Mouse (Mus musculus): Measurements from ENCODE around the gene Dmpk. TPM values are rescaled to one million over a fixed set of nuclear protein-coding genes. Genes with fewer than 3 reads are reported as not detected.

Dmpk gene
- total and polyA plus RNA-seq, 2 experiments from 2014 or later: 98.5 to 253 TPM

DNA sequence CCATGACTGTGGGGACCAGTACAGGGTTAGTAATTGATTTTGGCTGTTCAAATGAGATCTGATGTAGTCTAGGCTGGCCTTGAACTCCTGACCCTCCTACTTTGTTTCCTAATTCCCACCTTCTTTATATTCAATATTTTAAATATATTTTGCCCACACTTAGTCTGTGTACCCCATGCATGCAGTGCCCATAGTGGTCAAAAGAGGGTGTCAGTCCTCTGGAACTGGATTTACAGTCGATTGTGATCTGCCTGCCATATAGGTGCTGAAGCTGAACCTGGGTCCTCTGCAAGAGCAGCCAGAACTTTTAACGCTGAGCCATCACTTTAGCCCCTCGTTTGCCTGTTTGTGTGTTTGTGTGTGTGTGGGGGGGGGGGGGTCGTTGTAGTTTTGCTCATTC lies 47.0 kb downstream of the Dmpk start:
- Histone ChIP-seq H3K27me3 (ENCODE audit: control insufficient read depth, insufficient read depth, low read length) (no peaks in the 10 kb centered on the region), H3K4me3 (ENCODE audit: low read depth, low read length) (peak overlapping the region; percentile 35), H3K27ac (ENCODE audit: low read depth) (peak overlapping the region; percentile 83), H3K36me3 (replicated peaks; ENCODE audit: control insufficient read depth, insufficient read depth, low read length) (peaks cover 9% of the 10 kb centered on the region), H3K4me1 (ENCODE audit: control insufficient read depth, insufficient read depth) (peaks cover 5% of the 10 kb centered on the region; the same call in 1 of the 2 replicates), H3K9ac (replicated peaks; ENCODE audit: low read depth, low read length) (peak overlapping the region; percentile 38; the same call in 1 of the 2 replicates), H3K9me3 (replicated peaks; ENCODE audit: control insufficient read depth, low read length) (no peaks in the 10 kb centered on the region), H3K4me2 (ENCODE audit: low read depth, low read length) (peak overlapping the region; percentile 72)
- 12% methylated on average over 4 of the region's 4 CpGs for WGBS
- ATAC-seq (ENCODE audit: insufficient read depth, low read depth) (no peak), DNase-seq (ENCODE audit: low spot score) (no peak)
- TF ChIP-seq EP300 (IDR thresholded peaks at IDR 0.05; ENCODE audit: low read depth) (no peak), CTCF (IDR thresholded peaks at IDR 0.05; ENCODE audit: low read depth) (no peak)

DNA sequence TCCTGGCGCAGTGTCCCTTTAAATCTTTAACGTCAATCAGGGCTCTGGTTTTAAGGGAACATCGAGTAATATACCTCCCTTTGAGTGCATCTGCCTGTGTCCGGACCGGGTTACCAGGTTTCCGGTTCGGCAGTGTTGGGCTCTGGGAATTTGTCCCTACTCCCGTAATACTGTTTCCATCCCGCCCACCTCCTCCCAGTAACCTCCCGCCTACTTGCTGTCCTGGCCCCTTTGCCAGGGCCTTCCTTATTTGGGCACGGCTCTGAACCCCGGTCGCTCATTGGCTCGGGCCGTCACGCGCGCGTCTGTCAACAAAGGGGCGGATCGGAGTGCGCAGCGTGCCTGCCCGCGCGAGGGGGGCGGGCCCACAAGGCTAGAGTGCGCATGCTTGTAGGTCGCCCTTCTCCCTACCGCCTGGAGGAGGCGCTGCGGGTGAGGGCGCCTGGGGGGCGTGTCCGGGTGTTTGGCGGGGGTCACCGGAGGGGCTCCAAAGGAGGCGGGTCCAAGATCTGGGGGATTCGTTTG lies 47.7 kb downstream of the Dmpk start:
- Histone ChIP-seq H3K27me3 (ENCODE audit: control insufficient read depth, insufficient read depth, low read length) (no peaks in the 10 kb centered on the region), H3K4me2 (ENCODE audit: low read depth, low read length) (peak overlapping the region; percentile 72), H3K36me3 (replicated peaks; ENCODE audit: control insufficient read depth, insufficient read depth, low read length) (peaks cover 16% of the 10 kb centered on the region), H3K27ac (ENCODE audit: low read depth) (peak overlapping the region; percentile 83), H3K4me3 (ENCODE audit: low read depth, low read length) (peak overlapping the region; percentile 52), H3K9ac (replicated peaks; ENCODE audit: low read depth, low read length) (peak overlapping the region; percentile 50; the same call in 1 of the 2 replicates), H3K9me3 (replicated peaks; ENCODE audit: control insufficient read depth, low read length) (no peaks in the 10 kb centered on the region), H3K4me1 (ENCODE audit: control insufficient read depth, insufficient read depth) (peaks cover 5% of the 10 kb centered on the region; the same call in 1 of the 2 replicates)
- DNase-seq (ENCODE audit: low spot score) (peak; percentile 100), ATAC-seq (ENCODE audit: insufficient read depth, low read depth) (peak; percentile 99)
- peak; percentile 89 for TF ChIP-seq CTCF (IDR thresholded peaks at IDR 0.05; ENCODE audit: low read depth)
- TF ChIP-seq EP300 (IDR thresholded peaks at IDR 0.05; ENCODE audit: low read depth): peak; percentile 93
- under 1% methylated on average over 39 of the region's 39 CpGs for WGBS

DNA sequence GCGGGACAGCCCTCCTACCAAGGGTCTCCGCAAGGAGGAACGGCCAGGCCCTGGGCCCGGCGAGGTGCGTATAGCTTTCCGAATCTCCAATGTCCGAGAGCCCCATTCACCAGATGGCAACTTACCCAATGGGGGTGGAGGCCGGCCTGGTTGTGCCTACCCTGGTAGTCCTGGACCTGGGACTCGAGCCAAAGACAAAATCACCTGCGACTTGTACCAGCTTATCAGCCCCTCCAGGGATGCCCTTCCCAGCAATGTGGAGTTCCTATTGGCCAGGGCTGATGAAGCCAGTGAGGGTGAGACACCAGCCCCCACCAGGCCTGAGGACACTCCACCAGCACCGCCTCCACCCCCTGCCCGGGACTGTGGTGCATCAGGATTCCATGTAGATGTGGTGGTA lies 52.5 kb downstream of the Dmpk start:
- Histone ChIP-seq H3K36me3 (replicated peaks; ENCODE audit: control insufficient read depth, insufficient read depth, low read length) (peaks cover 51% of the 10 kb centered on the region), H3K4me2 (ENCODE audit: low read depth, low read length) (no peak overlapping the region), H3K27me3 (ENCODE audit: control insufficient read depth, insufficient read depth, low read length) (no peaks in the 10 kb centered on the region), H3K4me3 (ENCODE audit: low read depth, low read length) (no peak overlapping the region), H3K9ac (replicated peaks; ENCODE audit: low read depth, low read length) (no peak overlapping the region), H3K27ac (ENCODE audit: low read depth) (no peak overlapping the region), H3K9me3 (replicated peaks; ENCODE audit: control insufficient read depth, low read length) (no peaks in the 10 kb centered on the region), H3K4me1 (ENCODE audit: control insufficient read depth, insufficient read depth) (peaks cover 5% of the 10 kb centered on the region; the same call in 1 of the 2 replicates)
- ATAC-seq (ENCODE audit: insufficient read depth, low read depth): no peak
- WGBS: 89% methylated on average over 13 of the region's 13 CpGs
- TF ChIP-seq EP300 (IDR thresholded peaks at IDR 0.05; ENCODE audit: low read depth) (no peak), CTCF (IDR thresholded peaks at IDR 0.05; ENCODE audit: low read depth) (no peak)
- DNase-seq (ENCODE audit: low spot score): no peak

GRCm38 (mm10) chr7:19136673-19137334 lies 53.2 kb downstream of the Dmpk start:
- no peak for DNase-seq (ENCODE audit: low spot score)

GRCm38 (mm10) chr7:19137380-19137779 lies 53.7 kb downstream of the Dmpk start:
- Histone ChIP-seq H3K27ac (ENCODE audit: low read depth) (no peak overlapping the region), H3K9ac (replicated peaks; ENCODE audit: low read depth, low read length) (no peak overlapping the region), H3K9me3 (replicated peaks; ENCODE audit: control insufficient read depth, low read length) (no peaks in the 10 kb centered on the region), H3K4me1 (ENCODE audit: control insufficient read depth, insufficient read depth) (no peaks in the 10 kb centered on the region), H3K27me3 (ENCODE audit: control insufficient read depth, insufficient read depth, low read length) (no peaks in the 10 kb centered on the region), H3K4me2 (ENCODE audit: low read depth, low read length) (no peak overlapping the region), H3K4me3 (ENCODE audit: low read depth, low read length) (no peak overlapping the region), H3K36me3 (replicated peaks; ENCODE audit: control insufficient read depth, insufficient read depth, low read length) (peaks cover 51% of the 10 kb centered on the region)
- TF ChIP-seq CTCF (IDR thresholded peaks at IDR 0.05; ENCODE audit: low read depth): peak; percentile 53
- no peak for TF ChIP-seq EP300 (IDR thresholded peaks at IDR 0.05; ENCODE audit: low read depth)
- WGBS: 38% methylated on average over 5 of the region's 5 CpGs
- no peak for ATAC-seq (ENCODE audit: insufficient read depth, low read depth)
- no peak for DNase-seq (ENCODE audit: low spot score)

More at GRCm38 (mm10) chr7:19136673-19137334, 53.2 kb downstream of the Dmpk start:
- Histone ChIP-seq H3K4me1 (ENCODE audit: control insufficient read depth, insufficient read depth) (peaks cover 4% of the 10 kb centered on the region; the same call in 1 of the 2 replicates), H3K27ac (ENCODE audit: low read depth) (no peak overlapping the region), H3K9ac (replicated peaks; ENCODE audit: low read depth, low read length) (no peak overlapping the region), H3K27me3 (ENCODE audit: control insufficient read depth, insufficient read depth, low read length) (no peaks in the 10 kb centered on the region), H3K4me2 (ENCODE audit: low read depth, low read length) (no peak overlapping the region), H3K36me3 (replicated peaks; ENCODE audit: control insufficient read depth, insufficient read depth, low read length) (peaks cover 51% of the 10 kb centered on the region), H3K4me3 (ENCODE audit: low read depth, low read length) (no peak overlapping the region), H3K9me3 (replicated peaks; ENCODE audit: control insufficient read depth, low read length) (no peaks in the 10 kb centered on the region)
- no peak for ATAC-seq (ENCODE audit: insufficient read depth, low read depth)
- TF ChIP-seq EP300 (IDR thresholded peaks at IDR 0.05; ENCODE audit: low read depth): no peak
- TF ChIP-seq CTCF (IDR thresholded peaks at IDR 0.05; ENCODE audit: low read depth): no peak
- WGBS: 88% methylated on average over 38 of the region's 38 CpGs

Small RNA genes within 50 kb of the gene (microRNA-seq; reads per million reads assigned to microRNA genes)
- gene Mir3100: 2.9 reads per million, percentile 12 among the genes with 10 or more reads in this experiment

Other genes starting within 250 kb of the Dmpk start
- 0.34 and 3.0 TPM in 2 replicates for gene Mill2, start 243.9 kb upstream of the Dmpk start, total RNA-seq (2014; rRNA removed; ENCODE audit: low replicate concordance)
- gene Mill2, start 243.9 kb upstream of the Dmpk start, polyA plus RNA-seq (2015; fragmentation: Nextera tagmentation; extraction: Ambion mirVana): 0.86 and 1.2 TPM in 2 replicates
- gene Pglyrp1, start 212.5 kb upstream of the Dmpk start, total RNA-seq (2014; rRNA removed; ENCODE audit: low replicate concordance): 1.4 TPM in 1 of 2 replicates, not detected in the other
- gene Pglyrp1, start 212.5 kb upstream of the Dmpk start, polyA plus RNA-seq (2015; fragmentation: Nextera tagmentation; extraction: Ambion mirVana): 1.8 and 6.9 TPM in 2 replicates
- 26.9 and 30.9 TPM in 2 replicates for gene Ccdc61, start 173.4 kb upstream of the Dmpk start, total RNA-seq (2014; rRNA removed; ENCODE audit: low replicate concordance)
- 12.7 and 15.5 TPM in 2 replicates for gene Ccdc61, start 173.4 kb upstream of the Dmpk start, polyA plus RNA-seq (2015; fragmentation: Nextera tagmentation; extraction: Ambion mirVana)
- gene Nova2, start 158.0 kb upstream of the Dmpk start, total RNA-seq (2014; rRNA removed; ENCODE audit: low replicate concordance): 0.61 and 1.3 TPM in 2 replicates
- gene Nova2, start 158.0 kb upstream of the Dmpk start, polyA plus RNA-seq (2015; fragmentation: Nextera tagmentation; extraction: Ambion mirVana): 0.37 and 0.41 TPM in 2 replicates
- gene Nanos2, start 96.4 kb upstream of the Dmpk start, total RNA-seq (2014; rRNA removed; ENCODE audit: low replicate concordance): not detected in 2 replicates
- gene Nanos2, start 96.4 kb upstream of the Dmpk start, polyA plus RNA-seq (2015; fragmentation: Nextera tagmentation; extraction: Ambion mirVana): not detected in 2 replicates
- 0.08 and 0.34 TPM in 2 replicates for gene Mypop, start 92.6 kb upstream of the Dmpk start, total RNA-seq (2014; rRNA removed; ENCODE audit: low replicate concordance)
- 0.79 and 1.2 TPM in 2 replicates for gene Mypop, start 92.6 kb upstream of the Dmpk start, polyA plus RNA-seq (2015; fragmentation: Nextera tagmentation; extraction: Ambion mirVana)
- 50.0 and 51.3 TPM in 2 replicates for gene Irf2bp1, start 79.8 kb upstream of the Dmpk start, total RNA-seq (2014; rRNA removed; ENCODE audit: low replicate concordance)
- 7.1 and 7.3 TPM in 2 replicates for gene Irf2bp1, start 79.8 kb upstream of the Dmpk start, polyA plus RNA-seq (2015; fragmentation: Nextera tagmentation; extraction: Ambion mirVana)
- not detected in 2 replicates for gene Foxa3, start 60.3 kb upstream of the Dmpk start, total RNA-seq (2014; rRNA removed; ENCODE audit: low replicate concordance)
- 0.11 TPM in 1 of 2 replicates, not detected in the other for gene Foxa3, start 60.3 kb upstream of the Dmpk start, polyA plus RNA-seq (2015; fragmentation: Nextera tagmentation; extraction: Ambion mirVana)
- 68.8 and 72.0 TPM in 2 replicates for gene Sympk, start 59.5 kb upstream of the Dmpk start, total RNA-seq (2014; rRNA removed; ENCODE audit: low replicate concordance)
- 14.6 and 16.7 TPM in 2 replicates for gene Sympk, start 59.5 kb upstream of the Dmpk start, polyA plus RNA-seq (2015; fragmentation: Nextera tagmentation; extraction: Ambion mirVana)
- not detected in 2 replicates for gene Rsph6a, start 29.2 kb upstream of the Dmpk start, total RNA-seq (2014; rRNA removed; ENCODE audit: low replicate concordance)
- not detected in 2 replicates for gene Rsph6a, start 29.2 kb upstream of the Dmpk start, polyA plus RNA-seq (2015; fragmentation: Nextera tagmentation; extraction: Ambion mirVana)
- gene Dmwd, start 7.6 kb upstream of the Dmpk start, total RNA-seq (2014; rRNA removed; ENCODE audit: low replicate concordance): 71.6 and 76.4 TPM in 2 replicates
- 10.6 and 10.9 TPM in 2 replicates for gene Dmwd, start 7.6 kb upstream of the Dmpk start, polyA plus RNA-seq (2015; fragmentation: Nextera tagmentation; extraction: Ambion mirVana)
- 19.0 and 21.0 TPM in 2 replicates for gene Six5, start 10.7 kb downstream of the Dmpk start, total RNA-seq (2014; rRNA removed; ENCODE audit: low replicate concordance)
- gene Six5, start 10.7 kb downstream of the Dmpk start, polyA plus RNA-seq (2015; fragmentation: Nextera tagmentation; extraction: Ambion mirVana): 3.8 and 4.0 TPM in 2 replicates
- gene Gm4969, start 34.5 kb downstream of the Dmpk start, total RNA-seq (2014; rRNA removed; ENCODE audit: low replicate concordance): 0.19 and 0.69 TPM in 2 replicates
- gene Gm4969, start 34.5 kb downstream of the Dmpk start, polyA plus RNA-seq (2015; fragmentation: Nextera tagmentation; extraction: Ambion mirVana): 0.21 and 0.38 TPM in 2 replicates
- gene Fbxo46, start 36.0 kb downstream of the Dmpk start, total RNA-seq (2014; rRNA removed; ENCODE audit: low replicate concordance): 13.1 and 13.2 TPM in 2 replicates
- 4.9 and 6.2 TPM in 2 replicates for gene Fbxo46, start 36.0 kb downstream of the Dmpk start, polyA plus RNA-seq (2015; fragmentation: Nextera tagmentation; extraction: Ambion mirVana)
- gene Qpctl, start 65.4 kb downstream of the Dmpk start, total RNA-seq (2014; rRNA removed; ENCODE audit: low replicate concordance): 4.4 and 4.9 TPM in 2 replicates
- 7.3 and 7.9 TPM in 2 replicates for gene Qpctl, start 65.4 kb downstream of the Dmpk start, polyA plus RNA-seq (2015; fragmentation: Nextera tagmentation; extraction: Ambion mirVana)
- 43.5 and 45.6 TPM in 2 replicates for gene Snrpd2, start 65.9 kb downstream of the Dmpk start, total RNA-seq (2014; rRNA removed; ENCODE audit: low replicate concordance)
- 84.9 and 89.8 TPM in 2 replicates for gene Snrpd2, start 65.9 kb downstream of the Dmpk start, polyA plus RNA-seq (2015; fragmentation: Nextera tagmentation; extraction: Ambion mirVana)
- 24.9 and 27.6 TPM in 2 replicates for gene Gipr, start 82.3 kb downstream of the Dmpk start, total RNA-seq (2014; rRNA removed; ENCODE audit: low replicate concordance)
- 5.4 and 7.0 TPM in 2 replicates for gene Gipr, start 82.3 kb downstream of the Dmpk start, polyA plus RNA-seq (2015; fragmentation: Nextera tagmentation; extraction: Ambion mirVana)
- gene Eml2, start 92.6 kb downstream of the Dmpk start, total RNA-seq (2014; rRNA removed; ENCODE audit: low replicate concordance): 34.8 and 58.9 TPM in 2 replicates
- 23.7 and 26.8 TPM in 2 replicates for gene Eml2, start 92.6 kb downstream of the Dmpk start, polyA plus RNA-seq (2015; fragmentation: Nextera tagmentation; extraction: Ambion mirVana)
- 3.5 and 10.6 TPM in 2 replicates for gene Gpr4, start 128.7 kb downstream of the Dmpk start, total RNA-seq (2014; rRNA removed; ENCODE audit: low replicate concordance)
- 3.6 TPM in 2 replicates for gene Gpr4, start 128.7 kb downstream of the Dmpk start, polyA plus RNA-seq (2015; fragmentation: Nextera tagmentation; extraction: Ambion mirVana)
- 52.9 and 56.4 TPM in 2 replicates for gene Opa3, start 144.5 kb downstream of the Dmpk start, total RNA-seq (2014; rRNA removed; ENCODE audit: low replicate concordance)
- 37.6 and 40.5 TPM in 2 replicates for gene Opa3, start 144.5 kb downstream of the Dmpk start, polyA plus RNA-seq (2015; fragmentation: Nextera tagmentation; extraction: Ambion mirVana)
- 115 and 127 TPM in 2 replicates for gene Vasp, start 188.0 kb downstream of the Dmpk start, total RNA-seq (2014; rRNA removed; ENCODE audit: low replicate concordance)
- 67.7 and 72.2 TPM in 2 replicates for gene Vasp, start 188.0 kb downstream of the Dmpk start, polyA plus RNA-seq (2015; fragmentation: Nextera tagmentation; extraction: Ambion mirVana)
- not detected in 2 replicates for gene Ppm1n, start 196.2 kb downstream of the Dmpk start, total RNA-seq (2014; rRNA removed; ENCODE audit: low replicate concordance)
- gene Ppm1n, start 196.2 kb downstream of the Dmpk start, polyA plus RNA-seq (2015; fragmentation: Nextera tagmentation; extraction: Ambion mirVana): 0.47 and 0.56 TPM in 2 replicates
- gene Rtn2, start 198.8 kb downstream of the Dmpk start, total RNA-seq (2014; rRNA removed; ENCODE audit: low replicate concordance): 80.7 and 108 TPM in 2 replicates
- 51.7 and 53.6 TPM in 2 replicates for gene Rtn2, start 198.8 kb downstream of the Dmpk start, polyA plus RNA-seq (2015; fragmentation: Nextera tagmentation; extraction: Ambion mirVana)
- 0.39 and 0.80 TPM in 2 replicates for gene Fosb, start 226.2 kb downstream of the Dmpk start, total RNA-seq (2014; rRNA removed; ENCODE audit: low replicate concordance)
- 0.05 and 0.10 TPM in 2 replicates for gene Fosb, start 226.2 kb downstream of the Dmpk start, polyA plus RNA-seq (2015; fragmentation: Nextera tagmentation; extraction: Ambion mirVana)